Mouse (Mus musculus): Measurements from ENCODE around the gene Ets2. TPM values are rescaled to one million over a fixed set of nuclear protein-coding genes. Genes with fewer than 3 reads are reported as not detected.

Gene Ets2
- polyA plus RNA-seq, 1 experiment from 2014 or later, result 16.2 TPM

DNA sequence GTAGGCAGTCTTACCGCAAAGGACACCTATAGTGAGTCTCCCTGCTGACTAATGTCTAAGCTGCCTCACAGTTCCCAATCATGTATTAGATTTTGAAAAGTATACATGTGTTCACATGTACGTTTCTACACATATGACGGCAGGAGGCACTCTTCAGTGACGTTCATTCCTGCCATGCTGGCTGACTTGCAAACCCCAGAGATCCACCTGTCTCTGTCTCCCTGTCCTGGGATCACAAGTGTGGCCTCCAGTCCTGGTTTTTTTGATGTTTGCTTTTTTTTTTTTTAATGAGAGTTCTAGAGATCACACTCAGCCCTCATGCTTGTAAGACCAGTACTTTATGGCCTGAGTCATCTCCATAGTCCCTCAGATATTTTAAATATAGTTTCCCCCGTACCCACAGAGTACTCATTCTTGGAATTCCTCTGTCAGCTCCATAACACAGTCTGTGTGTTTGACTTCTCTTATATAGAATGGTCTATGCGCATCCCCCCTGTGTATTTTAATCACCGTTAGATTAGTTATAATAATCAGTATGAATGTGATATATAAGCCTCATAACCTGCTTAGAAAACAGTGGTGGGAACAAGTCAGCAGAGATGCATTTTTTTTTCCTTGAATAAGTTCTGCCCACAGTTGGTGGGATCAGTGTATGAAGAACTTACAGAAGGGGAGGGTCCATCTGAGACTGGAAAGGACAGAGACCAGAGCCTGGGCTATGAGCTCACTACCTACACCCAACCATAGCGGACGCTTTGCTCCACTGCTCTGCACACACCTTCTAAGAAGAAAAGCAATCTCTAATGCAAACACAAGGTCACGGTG, 40.3 kb downstream of the Ets2 start:
- Histone ChIP-seq H3K4me3 (no peak overlapping the region), H3K9me3 (replicated peaks) (no peaks in the 10 kb centered on the region), H3K27ac (replicated peaks) (no peak overlapping the region), H3K4me1 (0 out of 2 replicates have a peak, but pooled peaks cover 6% of the 10 kb centered on the region), H3K27me3 (ENCODE audit: low read depth, poor library complexity, severe bottlenecking) (no peaks in the 10 kb centered on the region), H3K36me3 (no peaks in the 10 kb centered on the region)
- WGBS, result 80% methylated on average over 10 of the region's 10 CpGs
- DNase-seq (ENCODE audit: low spot score), result no peak

GRCm38 (mm10) chr16:95742740-95743030, 40.8 kb downstream of the Ets2 start:
- Histone ChIP-seq H3K4me1 (0 out of 2 replicates have a peak, but pooled peaks cover 3% of the 10 kb centered on the region), H3K4me3 (no peak overlapping the region), H3K27me3 (ENCODE audit: low read depth, poor library complexity, severe bottlenecking) (no peaks in the 10 kb centered on the region), H3K36me3 (no peaks in the 10 kb centered on the region), H3K9me3 (replicated peaks) (no peaks in the 10 kb centered on the region), H3K27ac (replicated peaks) (no peak overlapping the region)
- WGBS, result 67% methylated on average over 6 of the region's 6 CpGs
- no peak for DNase-seq (ENCODE audit: low spot score)

- no peak overlapping the region for H3K27ac ChIP-seq (replicated peaks)
These were observed 41.2 kb downstream of the Ets2 start for GRCm38 (mm10) chr16:95743104-95743503.

DNA sequence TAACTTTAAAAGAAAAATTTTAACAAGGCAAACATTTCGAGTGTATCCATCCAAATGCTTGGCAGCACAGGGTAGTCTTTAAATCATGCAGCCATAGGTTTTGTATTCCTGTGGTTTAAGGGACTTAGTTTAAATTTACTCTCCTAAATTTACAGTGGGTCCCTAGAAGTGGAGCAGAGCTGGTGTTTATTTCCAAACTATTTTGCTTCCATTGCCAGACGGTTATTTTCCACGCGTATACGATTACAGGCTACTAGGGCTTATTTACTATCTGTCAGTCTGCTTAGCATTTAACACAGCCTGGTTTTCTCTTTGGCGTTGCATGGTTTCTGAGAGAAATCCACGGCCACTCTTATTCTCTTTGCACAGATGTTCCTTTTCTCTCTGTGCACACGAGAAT, 42.9 kb downstream of the Ets2 start:
- no peak overlapping the region for H3K4me3 ChIP-seq
- H3K27me3 ChIP-seq (ENCODE audit: low read depth, poor library complexity, severe bottlenecking), result no peaks in the 10 kb centered on the region
- peaks cover 6% of the 10 kb centered on the region for H3K4me1 ChIP-seq
- H3K27ac ChIP-seq (replicated peaks), result no peak overlapping the region
- H3K9me3 ChIP-seq (replicated peaks), result no peaks in the 10 kb centered on the region
- 87% methylated on average over 8 of the region's 8 CpGs for WGBS
- no peaks in the 10 kb centered on the region for H3K36me3 ChIP-seq
- no peak for DNase-seq (ENCODE audit: low spot score)

More at GRCm38 (mm10) chr16:95743104-95743503, 41.2 kb downstream of the Ets2 start:
- Histone ChIP-seq H3K4me3 (no peak overlapping the region), H3K36me3 (no peaks in the 10 kb centered on the region), H3K27me3 (ENCODE audit: low read depth, poor library complexity, severe bottlenecking) (no peaks in the 10 kb centered on the region), H3K4me1 (0 out of 2 replicates have a peak, but pooled peaks cover 3% of the 10 kb centered on the region), H3K9me3 (replicated peaks) (no peaks in the 10 kb centered on the region)
- 89% methylated on average over 4 of the region's 4 CpGs for WGBS
- no peak for DNase-seq (ENCODE audit: low spot score)

- H3K4me1 ChIP-seq, result peaks cover 6% of the 10 kb centered on the region
- no peaks in the 10 kb centered on the region for H3K36me3 ChIP-seq
- DNase-seq (ENCODE audit: low spot score), result no peak
- H3K27me3 ChIP-seq (ENCODE audit: low read depth, poor library complexity, severe bottlenecking), result no peaks in the 10 kb centered on the region
- H3K4me3 ChIP-seq, result no peak overlapping the region
- WGBS, result 78% methylated on average over 3 of the region's 3 CpGs
- H3K9me3 ChIP-seq (replicated peaks), result no peaks in the 10 kb centered on the region
- no peak overlapping the region for H3K27ac ChIP-seq (replicated peaks)
These were observed 43.8 kb downstream of the Ets2 start for GRCm38 (mm10) chr16:95745685-95746084.

GRCm38 (mm10) chr16:95746565-95746964, 44.7 kb downstream of the Ets2 start:
- no peaks in the 10 kb centered on the region for H3K27me3 ChIP-seq (ENCODE audit: low read depth, poor library complexity, severe bottlenecking)
- no peak for DNase-seq (ENCODE audit: low spot score)
- no peak overlapping the region for H3K4me3 ChIP-seq
- peaks cover 6% of the 10 kb centered on the region for H3K4me1 ChIP-seq
- no peak overlapping the region for H3K27ac ChIP-seq (replicated peaks)
- WGBS, result 81% methylated on average over 2 of the region's 2 CpGs
- H3K36me3 ChIP-seq, result no peaks in the 10 kb centered on the region
- H3K9me3 ChIP-seq (replicated peaks), result no peaks in the 10 kb centered on the region

- Histone ChIP-seq H3K4me3 (no peak overlapping the region), H3K27ac (replicated peaks) (0 out of 2 replicates have a peak overlapping the region, but pooled peaks have one; percentile 17), H3K4me1 (peaks cover 6% of the 10 kb centered on the region), H3K36me3 (no peaks in the 10 kb centered on the region), H3K9me3 (replicated peaks) (no peaks in the 10 kb centered on the region), H3K27me3 (ENCODE audit: low read depth, poor library complexity, severe bottlenecking) (no peaks in the 10 kb centered on the region)
- WGBS, result 84% methylated on average over 12 of the region's 12 CpGs
- DNase-seq (ENCODE audit: low spot score), result no peak
These were observed 47.6 kb downstream of the Ets2 start for GRCm38 (mm10) chr16:95749291-95750103.

- DNase-seq (ENCODE audit: low spot score), result no peak
- Histone ChIP-seq H3K27me3 (ENCODE audit: low read depth, poor library complexity, severe bottlenecking) (no peaks in the 10 kb centered on the region), H3K4me3 (no peak overlapping the region), H3K9me3 (replicated peaks) (no peaks in the 10 kb centered on the region), H3K4me1 (peaks cover 6% of the 10 kb centered on the region), H3K36me3 (no peaks in the 10 kb centered on the region), H3K27ac (replicated peaks) (no peak overlapping the region)
- 94% methylated on average over 6 of the region's 6 CpGs for WGBS
These were observed 48.3 kb downstream of the Ets2 start for GRCm38 (mm10) chr16:95750211-95750629.

GRCm38 (mm10) chr16:95752502-95752901, 50.6 kb downstream of the Ets2 start:
- no peaks in the 10 kb centered on the region for H3K36me3 ChIP-seq
- DNase-seq (ENCODE audit: low spot score), result no peak
- H3K27me3 ChIP-seq (ENCODE audit: low read depth, poor library complexity, severe bottlenecking), result no peaks in the 10 kb centered on the region
- WGBS, result 84% methylated on average over 9 of the region's 9 CpGs
- H3K27ac ChIP-seq (replicated peaks), result no peak overlapping the region
- H3K4me1 ChIP-seq, result peaks cover 6% of the 10 kb centered on the region
- no peaks in the 10 kb centered on the region for H3K9me3 ChIP-seq (replicated peaks)
- no peak overlapping the region for H3K4me3 ChIP-seq

GRCm38 (mm10) chr16:95753295-95753694, 51.4 kb downstream of the Ets2 start:
- no peaks in the 10 kb centered on the region for H3K36me3 ChIP-seq
- 74% methylated on average over 7 of the region's 7 CpGs for WGBS
- H3K4me1 ChIP-seq, result peaks cover 6% of the 10 kb centered on the region
- no peak overlapping the region for H3K27ac ChIP-seq (replicated peaks)
- no peaks in the 10 kb centered on the region for H3K27me3 ChIP-seq (ENCODE audit: low read depth, poor library complexity, severe bottlenecking)
- H3K4me3 ChIP-seq, result no peak overlapping the region
- DNase-seq (ENCODE audit: low spot score), result no peak
- no peaks in the 10 kb centered on the region for H3K9me3 ChIP-seq (replicated peaks)

- DNase-seq (ENCODE audit: low spot score), result no peak
- no peak overlapping the region for H3K4me3 ChIP-seq
- no peaks in the 10 kb centered on the region for H3K9me3 ChIP-seq (replicated peaks)
- no peaks in the 10 kb centered on the region for H3K36me3 ChIP-seq
- H3K27ac ChIP-seq (replicated peaks), result no peak overlapping the region
- H3K27me3 ChIP-seq (ENCODE audit: low read depth, poor library complexity, severe bottlenecking), result no peaks in the 10 kb centered on the region
- no peaks in the 10 kb centered on the region for H3K4me1 ChIP-seq
- WGBS, result 92% methylated on average over 8 of the region's 8 CpGs
These were observed 57.5 kb downstream of the Ets2 start for GRCm38 (mm10) chr16:95759151-95759987.

- Histone ChIP-seq H3K9me3 (replicated peaks) (no peaks in the 10 kb centered on the region), H3K4me1 (no peaks in the 10 kb centered on the region), H3K27me3 (ENCODE audit: low read depth, poor library complexity, severe bottlenecking) (no peaks in the 10 kb centered on the region), H3K4me3 (no peak overlapping the region), H3K36me3 (no peaks in the 10 kb centered on the region), H3K27ac (replicated peaks) (no peak overlapping the region)
- DNase-seq (ENCODE audit: low spot score), result no peak
- 79% methylated on average over 6 of the region's 6 CpGs for WGBS
These were observed 58.1 kb downstream of the Ets2 start for GRCm38 (mm10) chr16:95759988-95760391.

Data from midbrain, embryonic 10.5 days (tissue).